Mouse (Mus musculus) inflammation-experienced regulatory T-cells, adult 6 months (primary cell): ENCODE results near the gene Ccdc78. TPM values are rescaled to one million over a fixed set of nuclear protein-coding genes. Genes with fewer than 3 reads are reported as not detected.
"Not testable (repeated sequence)": the region's sequence is repeated elsewhere in the genome, so short reads cannot be mapped to it uniquely, and the experiment has no call there.

Experiments
- ATAC-seq: one replicate; pipeline ENCODE4 v1.8.0; 2017
- polyA plus RNA-seq, 3 experiments: library from polyadenylated mRNA; unstranded; fragments of 100-300 nt; shearing (Covaris generic); gene quantifications; one replicate each; pipeline ENCODE4 v1.2.1; 2017

The Ccdc78 gene
- under 1 TPM in 2 of 3 experiments, not detected in 1; 0.50 to 0.75 TPM for polyA plus RNA-seq

- ATAC-seq = no peak
Measured at GRCm38 (mm10) chr17:25786280-25786679, at the start of gene Ccdc78. TSS of gene Ccdc78 (plus strand) at chr17:25786580.

- no peak for ATAC-seq
Measured at GRCm38 (mm10) chr17:25738861-25739260, 47.5 kb upstream of the Ccdc78 start.

GRCm38 (mm10) chr17:25741471-25741870 is 44.9 kb upstream of the Ccdc78 start:
- ATAC-seq = not testable (repeated sequence)

GRCm38 (mm10) chr17:25743831-25744230 is 42.5 kb upstream of the Ccdc78 start:
- ATAC-seq = no peak

GRCm38 (mm10) chr17:25744311-25744710 is 42.1 kb upstream of the Ccdc78 start:
- ATAC-seq = no peak

- ATAC-seq = no peak
Measured at GRCm38 (mm10) chr17:25748238-25748637, 38.1 kb upstream of the Ccdc78 start.

- ATAC-seq = no peak
Measured at GRCm38 (mm10) chr17:25749314-25749713, 37.1 kb upstream of the Ccdc78 start.

- no peak for ATAC-seq
Measured at GRCm38 (mm10) chr17:25751446-25751845, 34.9 kb upstream of the Ccdc78 start.

GRCm38 (mm10) chr17:25754241-25754640 is 32.1 kb upstream of the Ccdc78 start, which contains the start of gene Msln:
TSS of gene Msln (minus strand) at chr17:25754378.
- ATAC-seq = no peak

GRCm38 (mm10) chr17:25755086-25755485 is 31.3 kb upstream of the Ccdc78 start:
- no peak for ATAC-seq

GRCm38 (mm10) chr17:25755627-25756377 is 30.6 kb upstream of the Ccdc78 start:
- no peak for ATAC-seq

- no peak for ATAC-seq
Measured at GRCm38 (mm10) chr17:25756378-25757242, 29.8 kb upstream of the Ccdc78 start.

GRCm38 (mm10) chr17:25757691-25758090 is 28.7 kb upstream of the Ccdc78 start:
- no peak for ATAC-seq

- ATAC-seq = no peak
Measured at GRCm38 (mm10) chr17:25760148-25760547, 26.2 kb upstream of the Ccdc78 start.

- ATAC-seq = no peak
Measured at GRCm38 (mm10) chr17:25761561-25761970, 24.8 kb upstream of the Ccdc78 start.

- no peak for ATAC-seq
Measured at GRCm38 (mm10) chr17:25762591-25762990, 23.8 kb upstream of the Ccdc78 start.

- ATAC-seq = no peak
Measured at GRCm38 (mm10) chr17:25765886-25766285, 20.5 kb upstream of the Ccdc78 start.

- ATAC-seq = no peak
Measured at GRCm38 (mm10) chr17:25769331-25769730, 17.0 kb upstream of the Ccdc78 start.

GRCm38 (mm10) chr17:25773549-25774120 is 12.7 kb upstream of the Ccdc78 start, which contains the start of gene Narfl:
TSS of gene Narfl (plus strand) at chr17:25773776.
- peak; percentile 91 for ATAC-seq

- ATAC-seq = no peak
Measured at GRCm38 (mm10) chr17:25775318-25776062, 10.9 kb upstream of the Ccdc78 start.

- ATAC-seq = no peak
Measured at GRCm38 (mm10) chr17:25777948-25778347, 8.4 kb upstream of the Ccdc78 start.

GRCm38 (mm10) chr17:25781339-25781738 is 5.0 kb upstream of the Ccdc78 start:
- ATAC-seq = no peak
